Mouse (Mus musculus): ENCODE data around the gene Otos. TPM values are rescaled to one million over a fixed set of nuclear protein-coding genes. Genes with fewer than 3 reads are reported as not detected.

The Otos gene
- polyA plus RNA-seq, 1 experiment from 2014 or later, result 0.08 TPM

DNA sequence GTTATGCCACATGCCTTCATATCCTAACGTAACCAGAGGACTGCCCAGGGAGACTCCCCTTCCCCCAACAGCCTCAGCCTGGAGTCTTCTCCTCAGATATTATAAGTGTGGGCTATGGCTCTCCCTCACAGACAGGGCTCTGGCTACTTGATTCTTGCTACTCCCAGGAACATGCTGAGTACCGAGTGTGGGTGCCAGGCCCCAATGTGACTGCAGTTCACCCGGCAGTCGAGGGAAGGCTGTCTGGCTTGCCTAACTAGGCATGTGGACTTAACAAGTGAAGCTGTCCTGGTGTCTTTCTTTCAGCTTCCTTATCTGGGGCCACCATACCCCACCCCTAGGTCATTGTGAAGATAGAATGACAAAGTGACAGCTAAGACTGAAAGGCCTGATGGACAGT, 5.0 kb downstream of the Otos start:
- peaks cover 22% of the 10 kb centered on the region for H3K4me1 ChIP-seq
- 49% methylated on average over 4 of the region's 4 CpGs for WGBS
- peaks cover 40% of the 10 kb centered on the region; the same call in 1 of the 2 replicates for H3K27me3 ChIP-seq (ENCODE audit: insufficient read depth, poor library complexity, severe bottlenecking)
- H3K4me3 ChIP-seq, result no peak overlapping the region
- peak; percentile 71 for DNase-seq (ENCODE audit: low spot score)
- H3K36me3 ChIP-seq, result peaks cover 12% of the 10 kb centered on the region; the same call in 1 of the 2 replicates
- H3K9me3 ChIP-seq, result no peaks in the 10 kb centered on the region
- no peak overlapping the region for H3K27ac ChIP-seq

DNA sequence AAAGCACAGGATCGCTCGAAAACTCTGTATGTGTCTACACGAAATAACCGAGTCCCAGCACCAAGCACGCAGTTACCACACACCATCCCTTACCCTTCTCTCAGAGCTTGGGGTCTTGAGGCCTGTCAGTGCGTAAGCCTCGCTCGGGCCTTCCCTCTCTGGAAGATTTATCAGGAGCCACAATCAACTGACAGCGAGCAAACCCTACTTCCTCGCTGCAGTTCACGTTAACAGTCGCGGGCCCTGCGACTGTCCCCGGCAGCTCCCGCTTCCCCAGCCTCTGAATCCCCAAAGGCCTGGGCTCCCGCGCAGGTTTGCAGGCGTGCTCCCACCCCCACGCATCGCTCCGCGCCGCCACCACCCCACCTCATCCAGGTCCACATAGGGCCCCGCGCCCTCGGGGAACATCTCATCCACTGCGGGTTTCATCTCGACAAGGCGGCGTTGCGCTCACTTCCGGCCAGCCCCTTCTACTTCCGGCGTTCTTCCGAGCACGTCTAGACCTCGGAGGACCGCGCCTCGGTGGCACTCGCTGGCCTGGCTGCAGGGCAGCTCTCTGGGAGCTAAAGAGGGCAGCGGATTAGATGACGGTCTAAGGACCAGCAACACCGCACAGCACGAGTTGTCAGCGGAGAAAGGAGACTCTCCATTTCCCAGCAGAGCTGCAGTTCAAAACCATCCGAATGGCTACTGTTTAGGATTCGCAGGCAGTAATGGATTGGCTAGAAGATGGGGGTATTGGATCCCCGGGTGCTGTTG, 6.9 kb downstream of the Otos start, which contains the start of gene Cops9:
Cops9 (minus strand) TSS at position 472 of the 759 bp plus-strand sequence.
- peak; percentile 94 for DNase-seq (ENCODE audit: low spot score)
- WGBS, result 3% methylated on average over 50 of the region's 50 CpGs
- Histone ChIP-seq H3K36me3 (peaks cover 32% of the 10 kb centered on the region), H3K27ac (peak within 1 kb of the TSS; percentile 88), H3K27me3 (ENCODE audit: insufficient read depth, poor library complexity, severe bottlenecking) (peaks cover 30% of the 10 kb centered on the region; the same call in 1 of the 2 replicates), H3K4me1 (peaks cover 22% of the 10 kb centered on the region), H3K9me3 (no peaks in the 10 kb centered on the region), H3K4me3 (peak within 1 kb of the TSS; percentile 82)

DNA sequence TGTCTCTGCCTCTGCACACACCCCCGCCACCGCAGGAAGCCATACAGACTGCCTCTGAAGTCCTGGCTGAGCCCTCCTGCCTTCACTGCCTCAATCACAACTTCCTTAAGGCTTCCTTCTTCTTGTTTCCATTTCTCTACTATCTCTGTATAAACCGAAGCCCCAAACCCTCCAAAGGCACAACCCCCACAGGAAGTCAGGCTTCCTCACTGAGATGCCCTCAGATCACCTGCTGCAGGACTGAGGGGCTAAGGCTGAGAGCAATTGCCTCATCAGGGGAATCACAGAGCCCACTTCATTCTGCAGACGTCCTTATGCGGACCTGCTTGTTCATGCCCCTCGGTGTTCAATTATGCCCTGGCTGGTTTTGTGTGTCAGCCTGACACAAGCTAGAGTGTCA, 8.2 kb downstream of the Otos start:
- 73% methylated on average over 6 of the region's 6 CpGs for WGBS
- H3K4me3 ChIP-seq, result peak overlapping the region; percentile 82
- no peaks in the 10 kb centered on the region for H3K9me3 ChIP-seq
- H3K27me3 ChIP-seq (ENCODE audit: insufficient read depth, poor library complexity, severe bottlenecking), result peaks cover 20% of the 10 kb centered on the region; the same call in 1 of the 2 replicates
- H3K4me1 ChIP-seq, result peaks cover 22% of the 10 kb centered on the region
- peaks cover 41% of the 10 kb centered on the region for H3K36me3 ChIP-seq
- no peak overlapping the region for H3K27ac ChIP-seq
- peak; percentile 54 for DNase-seq (ENCODE audit: low spot score)

DNA sequence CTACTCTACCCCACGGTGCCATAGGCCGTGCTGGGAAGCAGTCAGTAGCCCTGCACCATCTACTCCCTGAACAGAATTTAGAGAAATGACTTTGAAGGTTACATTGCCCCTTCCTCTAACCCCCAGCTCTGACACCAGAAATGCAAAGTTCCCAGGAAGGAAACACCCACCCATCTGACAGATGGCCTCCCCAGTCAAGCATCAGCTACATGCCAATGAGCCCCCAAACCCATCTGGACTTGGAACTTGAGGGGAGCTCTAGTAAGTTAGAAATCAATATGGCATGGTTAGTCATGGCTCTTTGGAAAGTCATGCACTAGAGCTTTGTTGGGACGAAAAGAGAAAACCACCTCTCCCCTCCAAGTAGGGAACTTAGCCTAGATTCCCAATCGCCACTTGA, 9.9 kb downstream of the Otos start:
- H3K4me3 ChIP-seq, result no peak overlapping the region
- 94% methylated on average over 4 of the region's 4 CpGs for WGBS
- no peak for DNase-seq (ENCODE audit: low spot score)
- peaks cover 41% of the 10 kb centered on the region for H3K36me3 ChIP-seq
- no peak overlapping the region for H3K27ac ChIP-seq
- peaks cover 30% of the 10 kb centered on the region for H3K4me1 ChIP-seq
- H3K27me3 ChIP-seq (ENCODE audit: insufficient read depth, poor library complexity, severe bottlenecking), result peaks cover 4% of the 10 kb centered on the region; the same call in 1 of the 2 replicates
- H3K9me3 ChIP-seq, result no peaks in the 10 kb centered on the region

DNA sequence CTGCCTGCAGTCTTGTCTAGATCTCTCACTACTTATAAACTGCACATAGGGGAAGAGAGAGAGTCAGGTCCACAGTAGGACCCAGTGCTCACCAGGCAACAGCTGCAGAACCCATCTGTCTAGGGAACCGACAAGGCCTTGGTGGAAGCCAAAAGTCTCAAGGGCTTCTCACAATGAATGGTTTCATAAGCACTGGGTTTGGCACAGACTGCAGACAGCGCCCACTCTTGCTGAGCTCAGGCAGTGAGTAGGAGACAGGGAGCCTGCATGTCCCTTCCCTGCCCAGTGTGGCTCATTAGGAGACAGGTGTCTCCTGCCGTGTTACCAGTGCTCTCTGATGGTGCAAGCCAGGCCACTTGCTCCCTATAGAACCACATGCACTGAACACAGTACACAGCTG, 10.5 kb downstream of the Otos start:
- H3K27me3 ChIP-seq (ENCODE audit: insufficient read depth, poor library complexity, severe bottlenecking), result no peaks in the 10 kb centered on the region
- no peak overlapping the region for H3K4me3 ChIP-seq
- no peaks in the 10 kb centered on the region for H3K9me3 ChIP-seq
- DNase-seq (ENCODE audit: low spot score), result no peak
- H3K27ac ChIP-seq, result no peak overlapping the region
- peaks cover 30% of the 10 kb centered on the region for H3K4me1 ChIP-seq
- H3K36me3 ChIP-seq, result peaks cover 41% of the 10 kb centered on the region
- 85% methylated on average over 3 of the region's 3 CpGs for WGBS

DNA sequence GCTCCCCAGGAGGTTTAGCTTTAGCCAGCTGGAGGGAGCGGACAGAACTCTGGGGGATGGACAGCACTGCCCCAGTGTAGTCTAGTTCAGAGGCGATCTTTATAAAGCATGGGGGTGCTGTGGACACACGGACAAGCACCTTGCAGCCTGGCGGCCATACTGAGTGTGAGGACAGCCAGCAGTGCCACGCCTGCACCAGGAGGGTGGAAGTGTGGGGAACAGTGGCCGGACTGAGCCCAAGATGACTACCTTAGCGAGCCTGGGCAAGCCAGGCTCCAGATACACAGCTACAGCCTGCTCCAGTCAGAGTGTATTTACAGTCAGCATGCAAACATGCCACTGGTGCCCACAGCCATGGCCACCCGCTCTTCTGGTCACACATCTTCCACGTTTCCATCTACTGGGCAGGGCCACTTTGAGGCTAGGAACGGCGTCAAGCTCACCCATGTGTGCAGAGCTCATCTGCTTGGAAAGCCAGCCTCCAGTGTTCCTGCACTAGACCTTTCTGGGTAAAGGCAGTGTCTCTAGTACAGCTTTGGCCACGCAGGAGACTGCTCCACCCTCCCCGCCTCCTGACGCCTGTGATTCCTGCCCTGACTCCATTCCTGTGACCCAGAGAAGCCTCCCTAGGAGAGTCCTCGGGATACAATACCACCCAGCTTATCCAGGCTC, 11.0 kb downstream of the Otos start:
- H3K4me3 ChIP-seq, result no peak overlapping the region
- no peak overlapping the region for H3K27ac ChIP-seq
- peaks cover 28% of the 10 kb centered on the region for H3K4me1 ChIP-seq
- H3K9me3 ChIP-seq, result no peaks in the 10 kb centered on the region
- peaks cover 41% of the 10 kb centered on the region for H3K36me3 ChIP-seq
- 88% methylated on average over 15 of the region's 15 CpGs for WGBS
- no peak for DNase-seq (ENCODE audit: low spot score)
- no peaks in the 10 kb centered on the region for H3K27me3 ChIP-seq (ENCODE audit: insufficient read depth, poor library complexity, severe bottlenecking)

DNA sequence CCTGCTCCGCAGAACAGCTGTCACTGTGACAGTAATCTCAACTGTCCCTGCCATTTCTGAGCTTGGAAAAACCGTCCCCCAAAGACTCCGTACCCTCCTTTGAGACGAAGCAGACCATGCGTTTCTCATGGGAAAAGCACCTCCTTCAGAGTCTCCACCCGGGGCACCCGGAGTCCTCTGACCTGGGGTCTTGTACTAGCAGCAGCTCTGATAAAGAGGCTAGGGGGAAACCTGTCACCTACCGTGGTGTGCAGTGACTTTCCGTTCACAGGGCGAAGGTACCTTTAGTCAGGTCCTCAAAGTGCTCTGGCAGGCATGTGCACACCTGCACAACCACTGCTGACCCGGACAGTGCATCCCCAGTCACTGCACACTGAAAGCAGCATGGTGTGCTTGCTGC, 12.0 kb downstream of the Otos start:
- H3K4me1 ChIP-seq, result peaks cover 22% of the 10 kb centered on the region
- no peaks in the 10 kb centered on the region for H3K9me3 ChIP-seq
- peaks cover 41% of the 10 kb centered on the region for H3K36me3 ChIP-seq
- no peak for DNase-seq (ENCODE audit: low spot score)
- H3K4me3 ChIP-seq, result no peak overlapping the region
- H3K27ac ChIP-seq, result no peak overlapping the region
- WGBS, result 90% methylated on average over 11 of the region's 11 CpGs
- no peaks in the 10 kb centered on the region for H3K27me3 ChIP-seq (ENCODE audit: insufficient read depth, poor library complexity, severe bottlenecking)

DNA sequence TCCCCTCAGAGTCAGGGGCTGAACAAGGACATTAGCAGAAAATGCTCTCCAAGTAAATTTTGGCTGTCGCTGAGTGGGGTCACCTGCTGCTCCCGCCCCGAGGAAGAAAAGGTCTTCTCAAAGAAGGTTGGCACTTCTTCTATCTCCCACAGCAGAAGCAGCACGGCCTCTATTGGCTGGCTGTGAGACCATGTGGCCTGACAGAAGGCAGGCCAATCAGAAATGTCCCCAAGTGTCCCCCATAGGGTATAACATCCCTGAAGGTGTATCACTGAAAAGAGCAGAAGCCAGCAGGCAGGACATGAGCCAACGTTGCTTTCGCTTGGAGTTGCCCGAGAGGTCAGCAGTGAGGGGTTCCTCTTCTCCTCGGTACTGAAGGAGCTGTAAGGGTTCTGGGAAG, 12.6 kb downstream of the Otos start:
- Histone ChIP-seq H3K9me3 (no peaks in the 10 kb centered on the region), H3K36me3 (peaks cover 41% of the 10 kb centered on the region), H3K4me3 (no peak overlapping the region), H3K27ac (no peak overlapping the region), H3K4me1 (peaks cover 20% of the 10 kb centered on the region), H3K27me3 (ENCODE audit: insufficient read depth, poor library complexity, severe bottlenecking) (0 out of 2 replicates have a peak, but pooled peaks cover 3% of the 10 kb centered on the region)
- no peak for DNase-seq (ENCODE audit: low spot score)
- 83% methylated on average over 8 of the region's 8 CpGs for WGBS

DNA sequence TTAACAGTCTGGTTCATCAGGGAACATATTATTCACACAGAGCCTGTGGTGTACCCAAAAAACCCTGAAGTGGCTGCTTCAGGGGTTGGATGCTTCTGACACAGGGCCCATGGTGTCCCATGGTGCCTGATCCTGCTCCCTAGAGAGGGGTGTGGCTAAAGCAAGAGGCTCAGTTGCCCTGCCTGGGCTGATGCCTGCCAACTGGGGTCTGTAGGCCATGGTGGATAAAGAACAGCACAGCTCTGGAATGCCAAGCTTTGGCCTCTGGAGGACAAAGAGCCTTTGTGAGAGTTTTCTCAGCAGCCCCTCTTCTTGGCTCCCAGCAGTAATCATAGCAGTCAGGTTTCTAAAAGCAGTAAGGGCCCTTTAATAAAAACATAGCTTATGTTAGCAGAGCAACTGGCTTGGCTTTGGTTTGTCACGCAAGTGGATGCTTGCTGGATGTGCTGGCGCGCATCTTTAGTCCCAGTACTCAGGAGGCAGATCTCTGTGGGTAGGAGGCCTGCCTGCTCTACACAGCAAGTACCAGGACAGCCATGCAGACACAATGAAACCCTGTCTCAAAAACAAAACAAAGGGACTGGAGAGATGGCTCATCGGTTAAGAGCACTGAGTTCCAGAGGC, 13.6 kb downstream of the Otos start:
- Histone ChIP-seq H3K36me3 (peaks cover 41% of the 10 kb centered on the region), H3K27ac (no peak overlapping the region), H3K27me3 (ENCODE audit: insufficient read depth, poor library complexity, severe bottlenecking) (0 out of 2 replicates have a peak, but pooled peaks cover 3% of the 10 kb centered on the region), H3K4me1 (peaks cover 11% of the 10 kb centered on the region), H3K9me3 (no peaks in the 10 kb centered on the region), H3K4me3 (no peak overlapping the region)
- WGBS, result 84% methylated on average over 4 of the region's 4 CpGs
- no peak for DNase-seq (ENCODE audit: low spot score)

DNA sequence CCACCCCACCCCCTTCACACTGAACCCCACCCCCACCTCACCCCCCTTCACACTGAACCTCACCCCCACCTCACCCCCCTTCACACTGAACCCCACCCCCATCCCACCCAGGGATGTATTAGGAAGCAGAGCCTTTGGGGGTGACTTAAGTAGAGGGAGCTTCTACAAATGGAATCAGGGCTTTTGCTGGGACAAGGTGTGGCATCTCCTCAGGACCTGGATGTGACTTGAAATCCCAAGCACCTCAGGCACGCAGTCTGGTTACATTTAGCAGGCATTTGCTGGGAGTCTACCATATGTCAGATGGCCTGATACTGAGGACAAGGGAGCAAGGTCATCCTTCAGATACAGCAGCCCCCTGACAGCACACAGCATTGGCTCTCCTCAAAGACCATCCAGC, 14.1 kb downstream of the Otos start:
- Histone ChIP-seq H3K9me3 (no peaks in the 10 kb centered on the region), H3K4me3 (no peak overlapping the region), H3K4me1 (peaks cover 8% of the 10 kb centered on the region), H3K27me3 (ENCODE audit: insufficient read depth, poor library complexity, severe bottlenecking) (0 out of 2 replicates have a peak, but pooled peaks cover 3% of the 10 kb centered on the region), H3K36me3 (peaks cover 37% of the 10 kb centered on the region), H3K27ac (no peak overlapping the region)
- no peak for DNase-seq (ENCODE audit: low spot score)
- WGBS, result 53% methylated on average over 1 of the region's 1 CpGs

DNA sequence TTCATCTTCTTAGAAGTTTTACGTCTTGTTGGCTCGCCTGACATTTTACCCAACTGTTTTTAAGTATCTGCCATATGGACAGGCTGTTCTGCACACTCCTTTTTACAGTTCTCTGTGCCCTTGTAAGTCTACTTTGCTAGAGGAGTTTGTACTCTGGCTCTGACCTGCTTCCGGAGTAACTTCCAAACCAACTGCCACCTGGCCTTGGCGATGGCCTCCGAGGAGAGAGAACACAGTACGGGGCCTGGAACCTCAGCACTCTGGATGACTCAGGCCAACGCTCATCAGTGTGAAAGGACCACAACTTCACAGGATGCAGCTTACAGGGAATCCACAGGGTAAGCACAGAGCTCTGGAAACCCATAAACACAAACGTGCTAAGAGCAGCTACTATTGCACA, 14.9 kb downstream of the Otos start:
- H3K27ac ChIP-seq, result no peak overlapping the region
- H3K9me3 ChIP-seq, result no peaks in the 10 kb centered on the region
- 0 out of 2 replicates have a peak, but pooled peaks cover 3% of the 10 kb centered on the region for H3K27me3 ChIP-seq (ENCODE audit: insufficient read depth, poor library complexity, severe bottlenecking)
- DNase-seq (ENCODE audit: low spot score), result no peak
- no peak overlapping the region for H3K4me3 ChIP-seq
- H3K4me1 ChIP-seq, result peaks cover 8% of the 10 kb centered on the region
- peaks cover 30% of the 10 kb centered on the region for H3K36me3 ChIP-seq
- WGBS, result 85% methylated on average over 8 of the region's 8 CpGs

DNA sequence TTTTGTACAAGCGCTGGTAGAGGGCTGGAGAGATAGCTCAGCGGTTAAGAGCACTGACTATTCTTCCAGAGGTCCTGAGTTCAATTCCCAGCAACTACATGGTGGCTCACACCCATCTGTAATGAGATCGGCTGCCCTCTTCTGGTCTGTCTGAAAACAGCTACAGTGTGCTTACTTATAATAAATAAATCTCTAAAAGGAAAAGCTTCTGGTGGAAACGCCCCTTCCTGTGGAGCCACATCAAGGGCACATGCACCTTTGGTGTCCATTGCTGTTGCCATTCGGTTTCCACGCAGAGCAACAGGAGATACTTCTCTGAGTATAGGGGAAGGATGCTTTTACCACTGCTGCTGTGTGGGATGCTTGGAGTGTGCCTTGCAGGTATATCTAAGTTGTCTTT, 15.7 kb downstream of the Otos start:
- 58% methylated on average over 6 of the region's 6 CpGs for WGBS
- Histone ChIP-seq H3K27ac (no peak overlapping the region), H3K36me3 (peaks cover 22% of the 10 kb centered on the region), H3K4me3 (no peak overlapping the region), H3K4me1 (peaks cover 8% of the 10 kb centered on the region), H3K9me3 (no peaks in the 10 kb centered on the region), H3K27me3 (ENCODE audit: insufficient read depth, poor library complexity, severe bottlenecking) (0 out of 2 replicates have a peak, but pooled peaks cover 3% of the 10 kb centered on the region)
- no peak for DNase-seq (ENCODE audit: low spot score)

DNA sequence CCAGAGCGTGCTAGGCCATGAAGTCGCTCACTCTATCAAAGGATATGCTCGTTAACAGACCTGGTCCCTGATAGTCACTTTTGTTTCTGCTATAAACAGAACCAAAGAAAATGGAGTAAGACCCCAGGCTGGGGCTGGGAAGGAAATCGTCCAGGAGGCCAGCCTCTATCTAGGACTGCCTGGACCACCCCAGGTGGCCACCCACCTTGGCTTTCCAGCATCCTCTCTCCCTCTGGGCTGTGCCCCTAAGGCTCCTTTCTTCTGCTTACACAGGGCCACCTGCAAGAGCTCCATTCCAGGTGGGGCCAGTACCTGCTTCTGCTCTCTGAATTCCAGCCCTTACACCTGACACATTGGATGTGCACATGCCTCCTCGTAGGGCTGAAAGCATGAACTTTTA, 16.4 kb downstream of the Otos start:
- DNase-seq (ENCODE audit: low spot score), result no peak
- Histone ChIP-seq H3K27ac (no peak overlapping the region), H3K27me3 (ENCODE audit: insufficient read depth, poor library complexity, severe bottlenecking) (0 out of 2 replicates have a peak, but pooled peaks cover 3% of the 10 kb centered on the region), H3K4me3 (no peak overlapping the region), H3K4me1 (peaks cover 8% of the 10 kb centered on the region), H3K9me3 (no peaks in the 10 kb centered on the region), H3K36me3 (peaks cover 14% of the 10 kb centered on the region)
- WGBS, result 76% methylated on average over 5 of the region's 5 CpGs

All from heart, embryonic 10.5 days (tissue).